Mouse (Mus musculus) midbrain, embryonic 14.5 days (tissue): ENCODE measurements around the gene Dmrt2. TPM values are rescaled to one million over a fixed set of nuclear protein-coding genes. Genes with fewer than 3 reads are reported as not detected.

Experiments
- ATAC-seq: fragments of 200-750 bp; cut with Nextera tagmentation; 2 replicates; pipeline ENCODE4 v1.8.0; 2017; ENCODE audit warnings: moderate number of reproducible peaks, moderate library complexity; ENCODE audit not compliant: low FRiP score, low TSS enrichment
- DNase-seq: peaks from one replicate; pipeline ENCODE4 v3.0.0-alpha.2; 2015
- H3K27ac ChIP-seq: fragments of 300-500 bp; sonication (generic); replicated peaks from 2 replicates; pipeline ENCODE4 v1.5.1; 2014; ENCODE audit warnings: mild to moderate bottlenecking, low read depth, low read length, moderate library complexity
- H3K27me3 ChIP-seq: fragments of 300-500 bp; sonication (generic); 2 replicates; pipeline ENCODE4 v1.6.1; 2014; ENCODE audit warnings: low read length, control low read depth, mixed read lengths; ENCODE audit not compliant: control insufficient read depth, insufficient read depth
- H3K36me3 ChIP-seq: fragments of 300-500 bp; sonication (generic); 2 replicates; pipeline ENCODE4 v1.6.1; 2014; ENCODE audit warnings: low read length, control low read depth; ENCODE audit not compliant: control insufficient read depth, insufficient read depth
- H3K4me1 ChIP-seq: fragments of 300-500 bp; sonication (generic); 2 replicates; pipeline ENCODE4 v1.6.1; 2014; ENCODE audit warnings: mild to moderate bottlenecking, antibody characterized with exemption, low read length, control low read depth; ENCODE audit not compliant: control insufficient read depth, insufficient read depth
- H3K4me2 ChIP-seq: fragments of 300-500 bp; sonication (generic); 2 replicates; pipeline ENCODE4 v1.6.1; 2014; ENCODE audit warnings: mild to moderate bottlenecking, low read length, moderate library complexity
- H3K4me3 ChIP-seq: fragments of 300-500 bp; sonication (generic); replicated peaks from 2 replicates; pipeline ENCODE4 v1.5.1; 2014; ENCODE audit warnings: low read depth, low read length
- H3K9ac ChIP-seq: fragments of 300-500 bp; sonication (generic); replicated peaks from 2 replicates; pipeline ENCODE4 v1.6.1; 2014; ENCODE audit warnings: mild to moderate bottlenecking, low read length, moderate library complexity
- H3K9me3 ChIP-seq: fragments of 300-500 bp; sonication (generic); 2 replicates; pipeline ENCODE4 v1.6.1; 2016; ENCODE audit warnings: low read length, control low read depth, mixed read lengths; ENCODE audit not compliant: control insufficient read depth
- WGBS: fragments of 180-500 bp; shearing (Covaris S2); extraction: QIAGEN DNeasy Blood & Tissue Kit; methylation state at CpG from one replicate; pipeline ENCODE4 v1.1.7; 2014; 5-methylcytosine and 5-hydroxymethylcytosine counted together
- polyA plus RNA-seq: library from polyadenylated mRNA; unstranded; fragments of >200 nt; fragmentation: Nextera tagmentation; extraction: Ambion mirVana; gene quantifications from 2 replicates; pipeline ENCODE4 v1.2.1, GENCODE M21; 2014

Gene Dmrt2
- polyA plus RNA-seq, 1 experiment from 2014 or later, result not detected

GRCm38 (mm10) chr19:25650474-25650873 lies 21.7 kb upstream of the Dmrt2 start:
- Histone ChIP-seq H3K9me3 (no peaks in the 10 kb centered on the region), H3K27me3 (no peaks in the 10 kb centered on the region), H3K4me2 (no peak overlapping the region), H3K27ac (no peak overlapping the region), H3K9ac (no peak overlapping the region), H3K4me3 (no peak overlapping the region), H3K4me1 (no peaks in the 10 kb centered on the region), H3K36me3 (no peaks in the 10 kb centered on the region)
- ATAC-seq, result no peak
- DNase-seq, result no peak
- WGBS, result 85% methylated on average over 10 of the region's 10 CpGs

- H3K9ac ChIP-seq, result no peak overlapping the region
- no peaks in the 10 kb centered on the region for H3K36me3 ChIP-seq
- H3K9me3 ChIP-seq, result no peaks in the 10 kb centered on the region
- WGBS, result 78% methylated on average over 5 of the region's 5 CpGs
- no peaks in the 10 kb centered on the region for H3K4me1 ChIP-seq
- no peak overlapping the region for H3K27ac ChIP-seq
- H3K4me2 ChIP-seq, result no peak overlapping the region
- H3K27me3 ChIP-seq, result no peaks in the 10 kb centered on the region
- no peak overlapping the region for H3K4me3 ChIP-seq
- no peak for ATAC-seq
- no peak for DNase-seq
Observed at GRCm38 (mm10) chr19:25652560-25652959, 19.7 kb upstream of the Dmrt2 start.

DNA sequence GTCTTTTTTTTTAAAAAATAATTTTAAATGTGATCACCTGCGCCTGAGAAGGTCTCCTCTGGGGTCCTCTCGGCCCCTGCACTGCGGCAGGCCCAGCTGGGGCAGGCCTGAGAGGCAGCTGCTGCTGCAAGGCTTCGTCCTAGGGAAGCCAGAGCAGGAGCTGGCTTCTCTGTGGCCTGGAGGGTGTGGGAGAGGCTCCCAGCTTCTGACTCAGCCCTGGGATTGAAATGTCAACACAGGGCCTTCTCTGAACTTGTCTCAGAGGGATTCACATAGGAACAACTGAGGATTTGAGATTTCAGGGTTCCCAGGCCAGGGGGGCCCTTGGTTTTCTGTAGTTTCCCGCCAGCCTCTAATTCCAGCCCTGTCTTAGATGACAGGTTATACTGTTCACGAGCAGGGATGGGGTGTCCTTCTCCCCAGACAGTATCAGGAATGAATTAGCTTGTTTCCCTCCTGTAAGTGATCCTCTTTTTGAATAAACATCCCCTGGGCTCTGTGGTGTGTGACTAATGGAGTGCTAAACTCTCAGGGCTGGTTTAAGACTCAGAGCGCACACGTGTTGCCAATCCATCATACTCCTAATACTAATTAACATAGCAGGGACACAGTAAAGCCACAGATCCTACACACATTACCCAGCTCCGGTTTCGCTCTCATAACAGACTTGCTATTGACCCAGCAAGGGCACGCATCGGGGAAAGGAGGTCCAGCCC lies 18.0 kb upstream of the Dmrt2 start:
- no peak overlapping the region for H3K9ac ChIP-seq
- no peak overlapping the region for H3K4me2 ChIP-seq
- ATAC-seq, result no peak
- DNase-seq, result no peak
- no peaks in the 10 kb centered on the region for H3K9me3 ChIP-seq
- no peak overlapping the region for H3K27ac ChIP-seq
- H3K4me1 ChIP-seq, result no peaks in the 10 kb centered on the region
- H3K36me3 ChIP-seq, result no peaks in the 10 kb centered on the region
- WGBS, result 60% methylated on average over 12 of the region's 12 CpGs
- no peaks in the 10 kb centered on the region for H3K27me3 ChIP-seq
- no peak overlapping the region for H3K4me3 ChIP-seq

GRCm38 (mm10) chr19:25665486-25666339 lies 6.5 kb upstream of the Dmrt2 start:
- no peaks in the 10 kb centered on the region for H3K4me1 ChIP-seq
- H3K36me3 ChIP-seq, result no peaks in the 10 kb centered on the region
- WGBS, result 4% methylated on average over 31 of the region's 31 CpGs
- H3K4me2 ChIP-seq, result 0 out of 2 replicates have a peak overlapping the region, but pooled peaks have one; percentile 6
- peaks cover 67% of the 10 kb centered on the region for H3K27me3 ChIP-seq
- H3K9ac ChIP-seq, result no peak overlapping the region
- no peaks in the 10 kb centered on the region for H3K9me3 ChIP-seq
- H3K4me3 ChIP-seq, result 0 out of 2 replicates have a peak overlapping the region, but pooled peaks have one; percentile 3
- ATAC-seq (no peak), DNase-seq (peak; percentile 49)
- H3K27ac ChIP-seq, result no peak overlapping the region

- H3K36me3 ChIP-seq, result no peaks in the 10 kb centered on the region
- no peak overlapping the region for H3K4me2 ChIP-seq
- peaks cover 87% of the 10 kb centered on the region for H3K27me3 ChIP-seq
- H3K4me1 ChIP-seq, result peaks cover 10% of the 10 kb centered on the region
- WGBS, result 14% methylated on average over 4 of the region's 4 CpGs
- DNase-seq (no peak), ATAC-seq (no peak)
- H3K9me3 ChIP-seq, result no peaks in the 10 kb centered on the region
- no peak overlapping the region for H3K27ac ChIP-seq
- H3K4me3 ChIP-seq, result no peak overlapping the region
- no peak overlapping the region for H3K9ac ChIP-seq
Observed at GRCm38 (mm10) chr19:25667836-25668235, 4.4 kb upstream of the Dmrt2 start.

GRCm38 (mm10) chr19:25669593-25670248 lies 2.5 kb upstream of the Dmrt2 start:
- Histone ChIP-seq H3K27ac (no peak overlapping the region), H3K4me2 (no peak overlapping the region), H3K4me3 (no peak overlapping the region), H3K4me1 (peaks cover 18% of the 10 kb centered on the region), H3K36me3 (no peaks in the 10 kb centered on the region), H3K27me3 (peaks cover 98% of the 10 kb centered on the region), H3K9me3 (no peaks in the 10 kb centered on the region), H3K9ac (no peak overlapping the region)
- ATAC-seq, result no peak
- no peak for DNase-seq
- WGBS, result 0% methylated on average over 3 of the region's 3 CpGs

DNA sequence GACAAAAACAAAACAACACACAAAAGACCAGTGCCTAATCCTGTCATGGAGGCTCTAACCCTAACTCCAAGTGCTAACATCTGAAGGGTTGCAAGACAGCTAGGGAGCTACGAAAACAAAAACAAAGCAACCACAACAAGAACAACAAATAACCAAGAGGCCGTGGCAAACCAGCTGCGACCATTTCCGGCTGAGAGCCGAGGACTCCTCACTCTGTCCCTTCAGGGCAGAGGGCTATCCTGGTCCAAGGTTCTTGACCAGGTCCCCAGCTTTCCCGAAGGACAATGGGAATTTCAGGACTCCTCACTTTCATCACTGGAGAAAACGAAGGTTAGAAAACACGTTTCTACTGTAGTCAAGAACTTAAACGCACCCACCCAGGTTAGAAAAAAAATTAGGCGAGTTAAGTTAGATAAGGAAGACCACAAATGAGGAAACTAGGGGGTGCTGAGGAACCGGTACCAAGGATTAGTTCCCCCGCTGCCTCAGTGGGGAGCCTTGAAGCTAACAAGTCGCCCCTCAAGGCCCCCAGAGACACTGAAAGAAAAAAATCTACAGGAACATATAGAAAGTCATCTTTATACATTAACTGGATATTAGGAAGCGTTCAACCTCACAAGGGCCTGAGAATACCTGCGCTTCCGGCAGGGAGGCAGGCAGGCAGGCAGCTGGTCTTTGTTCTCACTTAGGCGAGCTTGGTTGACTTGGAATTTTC lies 1.5 kb upstream of the Dmrt2 start:
- ATAC-seq (no peak), DNase-seq (peak; percentile 39)
- H3K4me3 ChIP-seq, result no peak overlapping the region
- no peaks in the 10 kb centered on the region for H3K9me3 ChIP-seq
- H3K4me1 ChIP-seq, result peaks cover 18% of the 10 kb centered on the region
- no peaks in the 10 kb centered on the region for H3K36me3 ChIP-seq
- H3K27me3 ChIP-seq, result peaks cover 98% of the 10 kb centered on the region
- 2% methylated on average over 17 of the region's 17 CpGs for WGBS
- H3K9ac ChIP-seq, result no peak overlapping the region
- H3K4me2 ChIP-seq, result no peak overlapping the region
- no peak overlapping the region for H3K27ac ChIP-seq

- H3K4me2 ChIP-seq, result peak overlapping the region; percentile 64
- H3K27ac ChIP-seq, result no peak overlapping the region
- H3K4me1 ChIP-seq, result peaks cover 18% of the 10 kb centered on the region
- H3K27me3 ChIP-seq, result peaks cover 99% of the 10 kb centered on the region
- DNase-seq, result no peak
- H3K9me3 ChIP-seq, result no peaks in the 10 kb centered on the region
- WGBS, result 1% methylated on average over 14 of the region's 14 CpGs
- H3K9ac ChIP-seq, result no peak overlapping the region
- H3K4me3 ChIP-seq, result peak overlapping the region; percentile 33
- no peak for ATAC-seq
- no peaks in the 10 kb centered on the region for H3K36me3 ChIP-seq
Observed at GRCm38 (mm10) chr19:25671681-25672080, 530 bp upstream of the Dmrt2 start.
